Mouse (Mus musculus): ENCODE results near the gene Cfap57. TPM values are rescaled to one million over a fixed set of nuclear protein-coding genes. Genes with fewer than 3 reads are reported as not detected.

The Cfap57 gene
- polyA plus RNA-seq (2014; fragmentation: Illumina TruSeq; extraction: RNeasy Lipid Tissue Mini Kit (QIAGEN cat#74804); ENCODE audit: low read depth, low replicate concordance), result not detected

GRCm38 (mm10) chr4:118620279-118620966 lies at the start of gene Cfap57, which contains the start of gene Ebna1bp2:
TSS of gene Cfap57 (minus strand) at chr4:118620777.
TSS of gene Ebna1bp2 (plus strand) at chr4:118620799.

GRCm38 (mm10) chr4:118658652-118659051 lies 38.1 kb upstream of the Cfap57 start, which contains the start of gene Olfr62:
TSS of gene Olfr62 (plus strand) at chr4:118658952.

GRCm38 (mm10) chr4:118543592-118544260 lies 76.9 kb downstream of the Cfap57 start, which contains the start of gene Tmem125:
TSS of gene Tmem125 (minus strand) at chr4:118544044.

GRCm38 (mm10) chr4:118526408-118527334 lies 93.9 kb downstream of the Cfap57 start, which contains the start of gene 2610528J11Rik:
TSS of gene 2610528J11Rik (plus strand) at chr4:118526999.

Other genes with a start within 250 kb of the Cfap57 start
- 0.89 TPM for gene Szt2, start 211.5 kb downstream of the Cfap57 start, polyA plus RNA-seq (2014; fragmentation: Illumina TruSeq; extraction: RNeasy Lipid Tissue Mini Kit (QIAGEN cat#74804); ENCODE audit: low read depth, low replicate concordance)
- 39.1 TPM for gene Med8, start 211.4 kb downstream of the Cfap57 start, polyA plus RNA-seq (2014; fragmentation: Illumina TruSeq; extraction: RNeasy Lipid Tissue Mini Kit (QIAGEN cat#74804); ENCODE audit: low read depth, low replicate concordance)
- 40.6 TPM for gene Elovl1, start 192.7 kb downstream of the Cfap57 start, polyA plus RNA-seq (2014; fragmentation: Illumina TruSeq; extraction: RNeasy Lipid Tissue Mini Kit (QIAGEN cat#74804); ENCODE audit: low read depth, low replicate concordance)
- not detected for gene Cdc20, start 183.4 kb downstream of the Cfap57 start, polyA plus RNA-seq (2014; fragmentation: Illumina TruSeq; extraction: RNeasy Lipid Tissue Mini Kit (QIAGEN cat#74804); ENCODE audit: low read depth, low replicate concordance)
- not detected for gene Mpl, start 163.3 kb downstream of the Cfap57 start, polyA plus RNA-seq (2014; fragmentation: Illumina TruSeq; extraction: RNeasy Lipid Tissue Mini Kit (QIAGEN cat#74804); ENCODE audit: low read depth, low replicate concordance)
- gene Tie1, start 130.7 kb downstream of the Cfap57 start, polyA plus RNA-seq (2014; fragmentation: Illumina TruSeq; extraction: RNeasy Lipid Tissue Mini Kit (QIAGEN cat#74804); ENCODE audit: low read depth, low replicate concordance), result 1.4 TPM
- 17.4 TPM for gene 2610528J11Rik, start 93.8 kb downstream of the Cfap57 start, polyA plus RNA-seq (2014; fragmentation: Illumina TruSeq; extraction: RNeasy Lipid Tissue Mini Kit (QIAGEN cat#74804); ENCODE audit: low read depth, low replicate concordance)
- 4.9 TPM for gene Tmem125, start 76.7 kb downstream of the Cfap57 start, polyA plus RNA-seq (2014; fragmentation: Illumina TruSeq; extraction: RNeasy Lipid Tissue Mini Kit (QIAGEN cat#74804); ENCODE audit: low read depth, low replicate concordance)
- gene Ebna1bp2, start within 50 bp of the Cfap57 start, polyA plus RNA-seq (2014; fragmentation: Illumina TruSeq; extraction: RNeasy Lipid Tissue Mini Kit (QIAGEN cat#74804); ENCODE audit: low read depth, low replicate concordance), result 21.4 TPM
- not detected for gene Olfr62, start 38.2 kb upstream of the Cfap57 start, polyA plus RNA-seq (2014; fragmentation: Illumina TruSeq; extraction: RNeasy Lipid Tissue Mini Kit (QIAGEN cat#74804); ENCODE audit: low read depth, low replicate concordance)
- not detected for gene Olfr1342, start 72.0 kb upstream of the Cfap57 start, polyA plus RNA-seq (2014; fragmentation: Illumina TruSeq; extraction: RNeasy Lipid Tissue Mini Kit (QIAGEN cat#74804); ENCODE audit: low read depth, low replicate concordance)
- gene Olfr1341, start 82.7 kb upstream of the Cfap57 start, polyA plus RNA-seq (2014; fragmentation: Illumina TruSeq; extraction: RNeasy Lipid Tissue Mini Kit (QIAGEN cat#74804); ENCODE audit: low read depth, low replicate concordance), result not detected
- gene Olfr1340, start 99.4 kb upstream of the Cfap57 start, polyA plus RNA-seq (2014; fragmentation: Illumina TruSeq; extraction: RNeasy Lipid Tissue Mini Kit (QIAGEN cat#74804); ENCODE audit: low read depth, low replicate concordance), result not detected
- not detected for gene Olfr1339, start 111.4 kb upstream of the Cfap57 start, polyA plus RNA-seq (2014; fragmentation: Illumina TruSeq; extraction: RNeasy Lipid Tissue Mini Kit (QIAGEN cat#74804); ENCODE audit: low read depth, low replicate concordance)
- gene Olfr1338, start 138.0 kb upstream of the Cfap57 start, polyA plus RNA-seq (2014; fragmentation: Illumina TruSeq; extraction: RNeasy Lipid Tissue Mini Kit (QIAGEN cat#74804); ENCODE audit: low read depth, low replicate concordance), result not detected
- not detected for gene Olfr1337, start 161.8 kb upstream of the Cfap57 start, polyA plus RNA-seq (2014; fragmentation: Illumina TruSeq; extraction: RNeasy Lipid Tissue Mini Kit (QIAGEN cat#74804); ENCODE audit: low read depth, low replicate concordance)
- gene Olfr1335, start 189.2 kb upstream of the Cfap57 start, polyA plus RNA-seq (2014; fragmentation: Illumina TruSeq; extraction: RNeasy Lipid Tissue Mini Kit (QIAGEN cat#74804); ENCODE audit: low read depth, low replicate concordance), result not detected
- not detected for gene Olfr1333, start 215.5 kb upstream of the Cfap57 start, polyA plus RNA-seq (2014; fragmentation: Illumina TruSeq; extraction: RNeasy Lipid Tissue Mini Kit (QIAGEN cat#74804); ENCODE audit: low read depth, low replicate concordance)
- not detected for gene Olfr1331, start 243.9 kb upstream of the Cfap57 start, polyA plus RNA-seq (2014; fragmentation: Illumina TruSeq; extraction: RNeasy Lipid Tissue Mini Kit (QIAGEN cat#74804); ENCODE audit: low read depth, low replicate concordance)